Mouse (Mus musculus): ENCODE results near the gene App.

DNA sequence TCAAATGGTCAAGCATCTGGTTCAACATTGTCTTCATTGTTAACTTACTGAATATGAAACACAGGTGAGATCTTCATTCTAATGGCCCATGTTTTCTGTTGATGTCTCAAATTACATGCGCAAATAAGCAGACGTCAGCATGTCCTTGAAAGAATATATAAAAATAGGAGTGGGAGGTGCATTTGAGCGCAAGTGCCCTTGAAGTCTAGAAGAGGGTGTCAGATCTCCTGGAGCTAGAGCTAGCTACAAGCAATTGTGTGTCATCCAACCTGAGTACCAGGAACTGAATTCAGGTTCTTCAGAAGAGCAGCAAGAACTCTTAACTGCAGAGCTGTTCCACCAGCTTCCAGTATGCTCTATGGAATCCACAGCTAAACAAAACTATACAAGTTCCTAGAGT lies 72.0 kb downstream of the App start:
- TF ChIP-seq CTCF (IDR thresholded peaks at IDR 0.05; ENCODE audit: low read depth) (no peak), EP300 (IDR thresholded peaks at IDR 0.05; ENCODE audit: low read depth) (no peak)
